Mouse (Mus musculus) forebrain, embryonic 16.5 days (tissue): ENCODE results near the gene Fam20b. TPM values are rescaled to one million over a fixed set of nuclear protein-coding genes. Genes with fewer than 3 reads are reported as not detected.

Experiments
- ATAC-seq: fragments of 200-750 bp; cut with Nextera tagmentation; 2 replicates; pipeline ENCODE4 v1.8.0; 2017; ENCODE audit warnings: mild to moderate bottlenecking, moderate library complexity
- H3K27ac ChIP-seq: fragments of 300-500 bp; sonication (generic); 2 replicates; pipeline ENCODE4 v1.5.1; 2014; ENCODE audit warnings: low read length, control low read depth
- H3K27me3 ChIP-seq: fragments of 300-500 bp; sonication (generic); replicated peaks from 2 replicates; pipeline ENCODE4 v1.6.1; 2014; ENCODE audit warnings: low read length; ENCODE audit not compliant: control insufficient read depth, insufficient read depth
- H3K36me3 ChIP-seq: fragments of 300-500 bp; sonication (generic); 2 replicates; pipeline ENCODE4 v1.6.1; 2014; ENCODE audit not compliant: control insufficient read depth, insufficient read depth
- H3K4me1 ChIP-seq: fragments of 300-500 bp; sonication (generic); replicated peaks from 2 replicates; pipeline ENCODE4 v1.6.1; 2014; ENCODE audit warnings: low read length; ENCODE audit not compliant: control insufficient read depth, insufficient read depth
- H3K4me2 ChIP-seq: fragments of 300-500 bp; sonication (generic); 2 replicates; pipeline ENCODE4 v1.6.1; 2014; ENCODE audit warnings: mild to moderate bottlenecking, low read length, control low read depth
- H3K4me3 ChIP-seq: fragments of 300-500 bp; sonication (generic); replicated peaks from 2 replicates; pipeline ENCODE4 v1.5.1; 2014; ENCODE audit warnings: mild to moderate bottlenecking, low read length, control low read depth
- H3K9ac ChIP-seq: fragments of 300-500 bp; sonication (generic); replicated peaks from 2 replicates; pipeline ENCODE4 v1.6.1; 2014; ENCODE audit warnings: low read depth, low read length, control low read depth
- H3K9me3 ChIP-seq: fragments of 300-500 bp; sonication (generic); 2 replicates; pipeline ENCODE4 v1.6.1; 2016; ENCODE audit warnings: low read length; ENCODE audit not compliant: control insufficient read depth
- WGBS: fragments of 180-500 bp; shearing (Covaris S2); extraction: QIAGEN DNeasy Blood & Tissue Kit; methylation state at CpG from one replicate; pipeline ENCODE4 v1.1.7; 2014; 5-methylcytosine and 5-hydroxymethylcytosine counted together
- polyA plus RNA-seq: library from polyadenylated mRNA; unstranded; fragments of >200 nt; fragmentation: Nextera tagmentation; extraction: Ambion mirVana; gene quantifications from 2 replicates; pipeline ENCODE4 v1.2.1, GENCODE M21; 2015

Fam20b gene
- 27.2 and 27.6 TPM in 2 replicates for polyA plus RNA-seq

GRCm38 (mm10) chr1:156718950-156719805 lies at the start of gene Fam20b:
Fam20b (minus strand) TSS chr1:156719086.
- no peaks in the 10 kb centered on the region for H3K9me3 ChIP-seq
- peak; percentile 98 for ATAC-seq
- peak within 1 kb of the TSS; percentile 97 for H3K4me3 ChIP-seq

GRCm38 (mm10) chr1:156765311-156765710 lies 46.4 kb upstream of the Fam20b start:
- WGBS = 82% methylated on average over 3 of the region's 3 CpGs
- no peaks in the 10 kb centered on the region for H3K36me3 ChIP-seq
- no peaks in the 10 kb centered on the region for H3K4me1 ChIP-seq
- H3K4me3 ChIP-seq = no peak overlapping the region
- H3K9me3 ChIP-seq = 0 out of 2 replicates have a peak, but pooled peaks cover 6% of the 10 kb centered on the region
- H3K27ac ChIP-seq = no peak overlapping the region
- ATAC-seq = no peak
- no peaks in the 10 kb centered on the region for H3K27me3 ChIP-seq
- H3K4me2 ChIP-seq = no peak overlapping the region
- H3K9ac ChIP-seq = no peak overlapping the region

More at GRCm38 (mm10) chr1:156718950-156719805, at the start of gene Fam20b:
- H3K36me3 ChIP-seq = no peaks in the 10 kb centered on the region
- H3K27me3 ChIP-seq = no peaks in the 10 kb centered on the region
- H3K27ac ChIP-seq = peak within 1 kb of the TSS; percentile 66
- H3K4me2 ChIP-seq = peak within 1 kb of the TSS; percentile 84
- under 1% methylated on average over 44 of the region's 47 CpGs for WGBS
- peaks cover 15% of the 10 kb centered on the region for H3K4me1 ChIP-seq
- peak within 1 kb of the TSS; percentile 89 for H3K9ac ChIP-seq

DNA sequence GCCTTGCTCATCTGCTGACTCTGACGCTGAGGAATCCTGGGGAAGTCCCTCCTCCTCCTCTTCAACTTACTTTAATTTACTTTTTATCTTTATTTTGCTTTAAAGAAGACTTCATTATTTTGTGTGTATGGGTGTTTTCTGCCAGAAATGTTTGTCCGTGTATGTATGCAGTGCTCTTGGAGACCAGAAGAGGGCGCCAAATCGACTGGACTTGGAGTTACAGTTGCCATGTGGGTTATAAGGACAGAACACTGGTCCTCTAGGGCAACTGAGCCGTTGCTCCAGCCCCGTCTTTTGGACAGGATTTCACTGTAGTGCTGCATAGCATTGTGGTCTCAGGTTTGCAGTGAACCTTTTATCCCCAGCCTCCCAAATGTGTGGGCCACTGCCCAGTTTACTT lies 45.7 kb upstream of the Fam20b start:
- Histone ChIP-seq H3K36me3 (no peaks in the 10 kb centered on the region), H3K4me2 (no peak overlapping the region), H3K27ac (no peak overlapping the region), H3K4me3 (no peak overlapping the region), H3K9ac (no peak overlapping the region), H3K4me1 (no peaks in the 10 kb centered on the region), H3K27me3 (no peaks in the 10 kb centered on the region), H3K9me3 (0 out of 2 replicates have a peak, but pooled peaks cover 6% of the 10 kb centered on the region)
- WGBS = 75% methylated on average over 6 of the region's 6 CpGs
- ATAC-seq = no peak

DNA sequence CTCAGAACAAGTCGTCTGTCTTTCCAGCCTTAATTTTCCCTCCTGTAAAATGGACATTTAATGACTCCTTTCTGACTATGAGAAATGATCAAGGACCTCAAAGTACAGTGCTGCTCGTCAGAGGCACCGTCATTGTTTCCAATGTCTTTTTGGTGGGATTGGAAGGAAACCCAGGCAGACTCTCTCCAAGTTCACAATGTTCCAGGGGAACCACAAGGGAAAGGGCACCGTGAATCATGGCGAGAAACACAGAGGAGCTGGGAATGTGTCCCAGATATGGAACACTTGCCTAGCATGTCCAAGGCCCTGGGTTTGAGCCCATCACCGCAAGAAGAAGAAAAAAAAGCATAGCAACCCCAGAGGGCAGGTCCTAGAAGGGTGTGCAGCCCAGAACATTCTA lies 44.4 kb upstream of the Fam20b start:
- 92% methylated on average over 6 of the region's 6 CpGs for WGBS
- no peak for ATAC-seq

DNA sequence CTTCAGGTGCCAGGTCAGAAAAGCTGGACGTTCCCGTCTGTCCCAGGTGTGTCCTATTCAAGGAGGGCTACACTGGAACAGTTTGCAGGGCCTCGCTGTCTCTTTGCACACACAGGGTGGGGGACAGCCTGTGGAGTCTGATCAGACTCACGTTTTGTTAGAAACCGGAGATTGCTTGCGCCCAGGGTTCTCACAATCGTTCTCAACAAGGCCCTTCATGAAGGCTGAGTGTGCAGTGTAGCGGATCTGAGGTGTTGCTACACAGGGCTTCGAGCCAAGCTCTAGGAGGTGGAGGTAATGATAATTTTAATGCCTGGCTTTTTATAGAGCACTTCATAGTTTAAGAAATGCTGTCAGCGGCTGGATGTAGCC lies 42.5 kb upstream of the Fam20b start:
- Histone ChIP-seq H3K4me1 (no peaks in the 10 kb centered on the region), H3K4me2 (no peak overlapping the region), H3K4me3 (no peak overlapping the region), H3K27ac (no peak overlapping the region), H3K9me3 (0 out of 2 replicates have a peak, but pooled peaks cover 2% of the 10 kb centered on the region), H3K27me3 (no peaks in the 10 kb centered on the region), H3K36me3 (no peaks in the 10 kb centered on the region), H3K9ac (no peak overlapping the region)
- no peak for ATAC-seq
- WGBS = 71% methylated on average over 10 of the region's 10 CpGs

More for the DNA sequence above, 44.4 kb upstream of the Fam20b start:
- H3K27me3 ChIP-seq = no peaks in the 10 kb centered on the region
- H3K27ac ChIP-seq = no peak overlapping the region
- H3K4me2 ChIP-seq = no peak overlapping the region
- H3K9me3 ChIP-seq = 0 out of 2 replicates have a peak, but pooled peaks cover 6% of the 10 kb centered on the region
- H3K4me3 ChIP-seq = no peak overlapping the region
- no peaks in the 10 kb centered on the region for H3K4me1 ChIP-seq
- no peaks in the 10 kb centered on the region for H3K36me3 ChIP-seq
- no peak overlapping the region for H3K9ac ChIP-seq

GRCm38 (mm10) chr1:156760549-156761429 lies 41.9 kb upstream of the Fam20b start:
- Histone ChIP-seq H3K4me1 (no peaks in the 10 kb centered on the region), H3K4me2 (no peak overlapping the region), H3K4me3 (no peak overlapping the region), H3K36me3 (no peaks in the 10 kb centered on the region), H3K9ac (no peak overlapping the region), H3K27ac (no peak overlapping the region), H3K9me3 (0 out of 2 replicates have a peak, but pooled peaks cover 2% of the 10 kb centered on the region), H3K27me3 (no peaks in the 10 kb centered on the region)
- 76% methylated on average over 13 of the region's 13 CpGs for WGBS
- ATAC-seq = no peak

DNA sequence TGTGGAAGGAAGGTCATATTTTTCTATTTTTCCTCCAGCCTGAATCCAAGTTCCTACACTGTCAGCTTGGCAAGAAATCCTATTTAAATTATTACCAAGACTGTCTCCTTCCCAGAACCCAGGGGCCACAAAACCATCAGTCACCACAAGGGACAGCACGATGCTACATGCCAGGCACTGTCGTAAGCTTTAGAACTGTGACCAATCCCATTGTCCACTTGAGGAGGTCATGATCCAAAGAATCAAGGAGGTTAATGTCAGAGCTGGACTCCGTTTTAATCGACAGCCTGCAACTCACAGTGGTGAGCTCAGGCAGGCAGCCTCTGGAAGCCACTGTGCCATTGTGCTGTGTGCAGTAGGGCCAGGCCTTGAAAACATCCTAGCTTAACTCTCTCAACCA lies 39.4 kb upstream of the Fam20b start:
- peaks cover 12% of the 10 kb centered on the region for H3K4me1 ChIP-seq
- no peak for ATAC-seq
- no peaks in the 10 kb centered on the region for H3K27me3 ChIP-seq
- no peaks in the 10 kb centered on the region for H3K9me3 ChIP-seq
- 52% methylated on average over 4 of the region's 4 CpGs for WGBS
- H3K27ac ChIP-seq = no peak overlapping the region
- no peak overlapping the region for H3K4me3 ChIP-seq
- H3K9ac ChIP-seq = no peak overlapping the region
- H3K4me2 ChIP-seq = no peak overlapping the region
- no peaks in the 10 kb centered on the region for H3K36me3 ChIP-seq

DNA sequence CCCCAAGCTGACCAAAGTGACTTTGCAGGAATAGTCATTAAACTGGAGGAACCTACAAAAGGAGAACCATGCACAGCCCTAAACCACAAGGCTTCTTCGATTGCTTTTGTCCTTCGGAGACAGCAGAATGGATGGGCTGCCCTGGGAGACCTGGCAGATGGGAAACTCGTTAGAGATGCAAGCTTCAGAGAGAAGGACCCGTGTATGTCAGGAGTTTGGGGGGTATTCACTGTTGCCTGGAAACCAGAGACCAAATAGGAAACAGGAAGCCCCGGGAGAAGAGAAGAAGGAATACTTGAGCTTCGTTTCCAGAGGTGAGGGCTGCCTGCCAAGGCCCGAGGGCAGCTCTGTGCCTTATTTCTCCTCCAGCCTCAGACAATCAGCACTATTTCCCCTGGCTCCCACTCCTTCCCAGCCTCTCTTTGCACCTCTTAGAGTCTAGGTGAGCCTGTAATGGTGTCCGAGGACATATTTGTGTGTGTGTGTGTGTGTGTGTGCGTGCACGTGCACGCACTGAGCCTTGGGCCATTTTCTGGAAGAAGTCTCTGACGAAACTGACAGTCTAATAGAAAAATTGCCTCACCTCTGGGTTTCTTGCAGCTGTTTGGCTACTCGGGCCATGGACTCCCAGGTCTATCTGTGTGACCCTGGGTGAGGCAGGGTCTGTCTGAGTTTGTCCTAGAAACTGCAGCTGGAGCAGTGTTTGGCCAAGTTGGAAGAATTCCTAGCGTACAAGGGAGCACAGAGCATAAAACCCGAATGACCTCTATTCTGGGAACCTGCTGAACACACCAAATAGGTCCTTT lies 35.9 kb upstream of the Fam20b start:
- H3K4me1 ChIP-seq = peaks cover 16% of the 10 kb centered on the region
- peak overlapping the region; percentile 45; the same call in 1 of the 2 replicates for H3K27ac ChIP-seq
- H3K4me3 ChIP-seq = no peak overlapping the region
- no peak overlapping the region; the same call in 1 of the 2 replicates for H3K4me2 ChIP-seq
- peak; percentile 70 for ATAC-seq
- WGBS = 39% methylated on average over 15 of the region's 15 CpGs
- no peaks in the 10 kb centered on the region for H3K36me3 ChIP-seq
- 0 out of 2 replicates have a peak overlapping the region, but pooled peaks have one; percentile 4 for H3K9ac ChIP-seq
- H3K27me3 ChIP-seq = no peaks in the 10 kb centered on the region
- H3K9me3 ChIP-seq = no peaks in the 10 kb centered on the region
